Mouse (Mus musculus) heart, postnatal 0 days (tissue): ENCODE data around the gene Col13a1.

ENCODE experiments used
- CTCF ChIP-seq: IDR thresholded peaks from 2 replicates; pipeline ENCODE4 v1.5.1; 2016; ENCODE audit warnings: antibody characterized with exemption, control low read depth, low read depth
- EP300 ChIP-seq: IDR thresholded peaks from 2 replicates; pipeline ENCODE4 v1.6.1; 2016; ENCODE audit warnings: antibody characterized with exemption, low read depth

- no peak for TF ChIP-seq CTCF
- no peak for TF ChIP-seq EP300
These were observed 149.9 kb downstream of the Col13a1 start for GRCm38 (mm10) chr10:61829046-61829445.
